Mouse (Mus musculus) urinary bladder, adult 2 months (tissue): ENCODE results near the gene Pou1f1. TPM values are rescaled to one million over a fixed set of nuclear protein-coding genes. Genes with fewer than 3 reads are reported as not detected.

ENCODE experiments used
- DNase-seq: peaks from one replicate; pipeline ENCODE4 v3.0.0; 2022; ENCODE audit warnings: low spot score
- polyA plus RNA-seq: library from polyadenylated mRNA; depleted of rRNA; stranded (reverse); fragments of >200 nt; gene quantifications from 2 replicates; pipeline ENCODE4 v1.2.3, GENCODE M21; 2012; rRNA removed

The Pou1f1 gene
- polyA plus RNA-seq, 1 experiment, result not detected

GRCm38 (mm10) chr16:65564306-65564705 lies 44.0 kb downstream of the Pou1f1 start:
- DNase-seq, result no peak

- DNase-seq, result no peak
Observed at GRCm38 (mm10) chr16:65564951-65565350, 44.6 kb downstream of the Pou1f1 start.

GRCm38 (mm10) chr16:65568853-65569252 lies 48.5 kb downstream of the Pou1f1 start:
- DNase-seq, result no peak

GRCm38 (mm10) chr16:65577298-65578029 lies 57.2 kb downstream of the Pou1f1 start:
- DNase-seq, result no peak

Other genes starting within 250 kb of the Pou1f1 start
- 75.8 and 78.3 TPM in 2 replicates for gene Chmp2b, start 42.2 kb downstream of the Pou1f1 start, polyA plus RNA-seq